Mouse (Mus musculus) central nervous system, embryonic 18 days (tissue): ENCODE measurements around the gene E2f4. TPM values are rescaled to one million over a fixed set of nuclear protein-coding genes. Genes with fewer than 3 reads are reported as not detected.

Experiments used
- polyA plus RNA-seq: library from polyadenylated mRNA; depleted of rRNA; stranded (reverse); fragments of >200 nt; gene quantifications from 2 replicates; pipeline ENCODE4 v1.2.3, GENCODE M21; 2012; rRNA removed

Gene E2f4
- polyA plus RNA-seq, result 73.3 and 73.4 TPM in 2 replicates

DNA sequence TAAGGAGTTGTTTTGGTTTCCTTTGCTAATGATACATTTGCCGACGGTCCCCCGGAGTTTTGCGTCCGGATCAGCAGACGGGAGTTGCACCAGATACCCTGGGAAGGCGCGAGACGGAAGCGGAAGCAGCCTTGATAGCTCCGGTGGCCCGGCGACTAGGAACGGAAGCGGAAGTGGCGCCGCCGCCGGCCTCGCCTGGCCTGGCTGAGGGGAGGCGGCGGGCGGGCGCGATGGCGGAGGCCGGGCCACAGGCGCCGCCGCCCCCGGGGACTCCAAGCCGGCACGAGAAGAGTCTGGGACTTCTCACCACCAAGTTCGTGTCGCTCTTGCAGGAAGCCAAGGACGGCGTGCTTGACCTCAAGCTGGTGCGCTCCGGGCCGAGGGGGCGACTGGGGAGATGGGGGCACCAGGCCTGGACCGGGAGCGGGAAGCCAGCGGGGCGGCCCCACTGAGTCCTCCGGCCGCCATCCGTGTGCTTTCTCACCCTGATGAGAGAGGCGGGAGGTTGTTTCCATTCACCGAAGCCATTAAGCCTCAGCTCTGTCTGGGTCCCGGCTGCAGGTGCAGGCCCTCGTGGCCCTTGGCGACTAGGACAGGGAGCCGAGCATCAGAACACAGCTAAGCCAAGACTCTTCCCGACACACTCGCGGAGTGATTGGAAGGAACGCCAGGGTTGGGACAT, at the start of gene E2f4:
TSS of gene E2f4 (plus strand) at position 153 of the 682 bp plus-strand sequence.

DNA sequence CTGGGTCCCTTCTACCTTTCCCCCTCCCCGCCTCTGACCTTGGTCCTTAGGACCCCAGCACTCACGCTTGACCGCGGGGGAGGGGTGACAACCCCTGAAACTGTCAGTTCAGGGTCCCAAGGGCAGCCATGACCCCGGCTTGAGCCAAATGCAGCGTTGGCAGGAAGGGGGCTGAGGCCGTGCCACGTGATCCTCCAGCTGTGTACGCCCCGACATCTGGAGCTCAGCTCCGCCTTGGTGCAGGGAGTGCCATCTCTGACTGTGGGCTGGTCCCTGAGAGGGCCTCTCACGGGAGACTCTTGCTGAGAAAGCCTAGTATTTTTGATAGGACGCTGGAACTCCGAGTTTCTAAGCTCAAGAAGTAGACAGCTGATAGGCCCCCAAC, 42.5 kb upstream of the E2f4 start, which contains the start of gene B3gnt9:
TSS of gene B3gnt9 (minus strand) at position 188 of the 385 bp plus-strand sequence.

GRCm38 (mm10) chr8:105264024-105264982, 33.2 kb upstream of the E2f4 start, which contains the start of the genes Tradd and Fbxl8:
TSS of gene Tradd (minus strand) at chr8:105264609.
TSS of gene Fbxl8 (plus strand) at chr8:105264648.

DNA sequence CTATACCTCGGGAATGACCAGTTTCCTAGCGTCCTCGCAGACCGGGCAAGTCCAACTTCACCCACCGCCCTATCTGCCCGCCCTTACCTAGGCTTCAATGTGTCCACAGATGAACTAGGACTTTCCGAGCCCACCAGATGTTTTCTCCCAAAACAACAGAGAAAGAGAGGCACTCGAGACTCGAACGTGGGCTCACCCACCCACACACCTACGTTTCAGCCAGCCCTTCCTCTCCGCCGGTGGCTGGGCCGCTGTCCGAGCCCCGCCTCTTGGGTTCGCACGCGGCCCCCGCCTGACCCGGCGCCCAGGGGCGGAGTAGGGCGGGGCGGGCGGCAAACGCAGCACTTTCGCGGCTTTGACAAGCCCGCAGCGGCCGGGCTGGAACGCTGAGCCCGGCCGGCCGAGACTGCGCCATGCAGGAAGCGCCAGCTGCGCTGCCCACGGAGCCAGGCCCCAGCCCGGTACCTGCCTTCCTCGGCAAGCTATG, 28.0 kb upstream of the E2f4 start, which contains the start of gene Hsf4:
TSS of gene Hsf4 (plus strand) at position 341 of the 487 bp plus-strand sequence.

GRCm38 (mm10) chr8:105275840-105276239, 21.6 kb upstream of the E2f4 start, which contains the start of gene Nol3:
TSS of gene Nol3 (plus strand) at chr8:105276140.

GRCm38 (mm10) chr8:105289805-105290460, 7.5 kb upstream of the E2f4 start, which contains the start of gene 4931428F04Rik:
TSS of gene 4931428F04Rik (minus strand) at chr8:105289864.

GRCm38 (mm10) chr8:105295895-105296573, 1.4 kb upstream of the E2f4 start, which contains the start of gene Exoc3l:
TSS of gene Exoc3l (minus strand) at chr8:105296101.

DNA sequence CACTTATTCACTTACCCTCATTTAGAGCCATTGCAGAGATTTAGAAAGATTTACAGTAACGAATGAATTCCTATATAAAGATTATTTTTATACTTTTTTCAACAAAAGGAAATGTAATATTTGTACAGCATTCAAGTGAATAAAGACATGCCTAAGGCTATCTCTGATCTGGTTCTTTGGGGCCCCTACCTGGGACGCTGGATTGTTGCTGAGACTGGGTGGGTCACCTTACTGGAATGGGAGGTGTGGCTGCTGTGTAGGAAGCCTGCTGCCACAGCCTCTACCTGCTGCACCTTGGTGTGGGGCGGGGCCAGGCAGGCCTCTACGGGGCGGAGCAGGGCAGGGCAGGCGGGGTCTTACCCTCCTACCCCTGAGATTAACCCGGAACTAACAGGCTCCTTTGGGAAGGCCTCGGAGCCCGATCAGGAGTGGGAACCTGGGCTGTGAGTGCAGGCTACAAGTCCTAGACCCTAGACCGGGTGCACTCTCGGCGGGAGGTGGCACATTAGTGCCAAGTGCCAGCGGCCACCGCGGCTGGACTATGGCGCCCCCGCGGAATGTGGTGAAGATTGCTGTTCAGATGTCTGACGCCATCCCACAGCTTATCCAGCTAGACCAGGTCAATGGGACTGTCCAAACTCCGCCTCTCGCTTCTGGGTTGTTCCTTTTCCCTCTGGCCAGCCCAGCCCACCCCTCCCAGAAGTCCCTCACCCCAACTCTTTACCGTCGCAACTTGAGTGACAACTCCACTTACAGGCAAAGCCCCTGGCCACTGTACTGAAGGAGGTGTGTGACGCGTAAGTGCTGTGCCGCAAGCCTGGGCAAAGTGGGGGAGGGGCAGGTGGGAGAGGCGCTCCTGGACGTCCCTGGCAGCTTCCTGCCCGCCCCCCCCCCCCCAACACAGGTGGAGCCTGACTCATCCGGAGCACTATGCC, 8.0 kb downstream of the E2f4 start, which contains the start of gene Elmo3:
TSS of gene Elmo3 (plus strand) at position 391 of the 935 bp plus-strand sequence.

GRCm38 (mm10) chr8:105326141-105326672, 28.7 kb downstream of the E2f4 start, which contains the start of the genes Lrrc29 and Tmem208:
TSS of gene Lrrc29 (minus strand) at chr8:105326278.
TSS of gene Tmem208 (plus strand) at chr8:105326354.

DNA sequence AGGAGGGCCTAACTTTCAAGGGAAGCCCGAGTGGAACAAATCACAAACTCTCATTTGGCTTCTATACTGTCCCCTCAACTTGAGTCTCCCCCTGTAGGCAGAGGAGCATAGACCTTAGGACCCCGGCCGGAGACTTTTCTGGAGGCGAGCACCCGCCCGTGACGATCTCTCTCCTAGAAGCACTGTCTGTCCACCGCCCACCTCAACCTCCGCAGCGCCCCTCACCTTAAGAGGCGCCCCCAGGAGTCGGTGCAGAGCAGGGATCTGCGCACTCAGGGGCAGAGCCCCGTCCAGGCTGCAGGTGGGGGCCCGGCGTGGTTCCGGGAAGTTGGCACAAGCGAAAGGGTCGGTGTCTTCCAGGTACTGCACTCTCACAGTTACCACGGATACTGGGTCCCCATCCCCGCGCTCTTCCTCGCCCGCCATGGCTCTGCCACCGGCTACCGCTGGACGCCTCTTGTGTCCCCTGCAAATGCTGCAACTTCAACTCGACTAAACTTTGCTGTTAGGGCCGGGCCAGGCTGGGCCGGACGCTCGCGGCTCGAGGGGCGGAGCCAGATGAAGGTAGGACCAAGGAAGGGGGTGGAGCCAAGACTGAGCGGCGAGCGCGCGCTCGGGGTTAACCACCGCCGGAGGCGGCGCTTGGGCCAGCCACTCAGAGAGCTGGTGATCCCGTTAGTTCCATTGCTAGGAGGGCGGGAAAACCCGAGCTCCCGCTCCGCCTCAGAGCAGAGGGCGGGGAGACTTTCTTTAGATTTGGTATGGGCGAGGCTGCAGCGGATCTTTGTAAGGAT, 50.2 kb downstream of the E2f4 start, which contains the start of gene Fhod1:
TSS of gene Fhod1 (minus strand) at position 526 of the 794 bp plus-strand sequence.

GRCm38 (mm10) chr8:105348450-105349095, 51.1 kb downstream of the E2f4 start, which contains the start of gene Slc9a5:
TSS of gene Slc9a5 (plus strand) at chr8:105348843.

Other genes with a start within 250 kb of the E2f4 start
- gene Ces3a, start 249.1 kb upstream of the E2f4 start, polyA plus RNA-seq, result not detected in 2 replicates
- gene Ces3b, start 213.9 kb upstream of the E2f4 start, polyA plus RNA-seq, result not detected in 2 replicates
- 0.04 and 0.08 TPM in 2 replicates for gene Ces4a, start 165.9 kb upstream of the E2f4 start, polyA plus RNA-seq
- 27.4 and 27.6 TPM in 2 replicates for gene Cbfb, start 127.0 kb upstream of the E2f4 start, polyA plus RNA-seq
- 37.4 and 39.4 TPM in 2 replicates for gene D230025D16Rik, start 72.5 kb upstream of the E2f4 start, polyA plus RNA-seq
- 5.6 and 7.8 TPM in 2 replicates for gene B3gnt9, start 42.5 kb upstream of the E2f4 start, polyA plus RNA-seq
- gene Tradd, start 33.1 kb upstream of the E2f4 start, polyA plus RNA-seq, result 9.0 and 10.3 TPM in 2 replicates
- 1.2 and 1.5 TPM in 2 replicates for gene Fbxl8, start 33.0 kb upstream of the E2f4 start, polyA plus RNA-seq
- 0.66 and 1.0 TPM in 2 replicates for gene Hsf4, start 27.9 kb upstream of the E2f4 start, polyA plus RNA-seq
- gene Nol3, start 21.5 kb upstream of the E2f4 start, polyA plus RNA-seq, result 2.1 and 2.2 TPM in 2 replicates
- gene 4931428F04Rik, start 7.8 kb upstream of the E2f4 start, polyA plus RNA-seq, result 173 and 209 TPM in 2 replicates
- gene Exoc3l, start 1.6 kb upstream of the E2f4 start, polyA plus RNA-seq, result 8.0 and 9.1 TPM in 2 replicates
- gene Elmo3, start 7.9 kb downstream of the E2f4 start, polyA plus RNA-seq, result 1.3 and 1.8 TPM in 2 replicates
- 1.2 and 1.4 TPM in 2 replicates for gene Lrrc29, start 28.6 kb downstream of the E2f4 start, polyA plus RNA-seq
- gene Tmem208, start 28.7 kb downstream of the E2f4 start, polyA plus RNA-seq, result 119 and 132 TPM in 2 replicates
- 3.7 and 4.6 TPM in 2 replicates for gene Fhod1, start 50.3 kb downstream of the E2f4 start, polyA plus RNA-seq
- 59.2 and 61.5 TPM in 2 replicates for gene Slc9a5, start 51.2 kb downstream of the E2f4 start, polyA plus RNA-seq
- gene Plekhg4, start 75.6 kb downstream of the E2f4 start, polyA plus RNA-seq, result 14.5 and 17.4 TPM in 2 replicates
- gene Kctd19, start 115.8 kb downstream of the E2f4 start, polyA plus RNA-seq, result 0.04 and 0.09 TPM in 2 replicates
- gene Lrrc36, start 115.9 kb downstream of the E2f4 start, polyA plus RNA-seq, result 0.47 and 0.82 TPM in 2 replicates
- 99.4 and 162 TPM in 2 replicates for gene Tppp3, start 173.9 kb downstream of the E2f4 start, polyA plus RNA-seq
- gene Zdhhc1, start 199.2 kb downstream of the E2f4 start, polyA plus RNA-seq, result 38.3 and 39.3 TPM in 2 replicates
- gene Hsd11b2, start 221.1 kb downstream of the E2f4 start, polyA plus RNA-seq, result 0.85 and 3.1 TPM in 2 replicates